9 mouse cellular contexts compared by ENCODE assay signal in the genomic region with DNA sequence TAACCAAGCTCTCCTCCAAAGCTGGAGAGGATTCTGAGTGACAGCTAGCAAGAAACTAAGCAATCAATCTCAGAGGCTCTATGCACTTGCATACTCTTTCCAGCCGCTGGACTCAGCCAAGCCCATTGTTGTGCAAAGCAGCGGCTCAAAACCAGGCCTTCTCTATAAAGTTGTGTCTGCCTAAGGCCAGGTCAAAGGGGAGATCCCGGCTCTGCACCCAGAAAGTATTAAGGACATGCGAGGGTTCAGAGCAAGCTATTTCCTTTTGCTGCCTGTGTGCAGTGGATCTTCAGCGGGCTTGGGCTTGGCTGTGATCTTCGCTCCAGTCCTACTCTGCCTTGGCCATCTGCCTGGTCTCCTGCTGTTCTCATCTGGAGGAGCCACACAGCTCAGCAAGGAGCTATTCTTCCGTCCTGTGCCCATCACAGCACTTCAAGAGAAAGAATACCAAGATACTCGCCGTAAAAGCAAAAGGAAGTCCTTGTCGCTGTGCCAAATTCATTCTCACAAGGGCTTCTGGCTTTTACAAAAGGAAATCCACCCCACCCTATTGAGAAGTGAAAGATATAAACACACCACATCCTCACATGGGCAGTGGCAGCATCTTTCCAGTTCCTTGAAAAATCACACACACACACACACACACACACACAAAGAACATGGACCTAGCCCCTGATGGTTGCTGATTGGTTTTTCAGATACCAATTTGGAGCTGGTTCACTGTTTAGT.
DNase-seq lines count a peak whose midpoint lies in the region; ATAC-seq and TF ChIP-seq lines count a peak whose summit lies in the region.
"Had no signal": no experiment of that assay in that cellular context is flagged by ENCODE, and none has a peak within 500 bp of the region (broad histone marks: within the 10 kb centered on the region; RNA-seq: fewer than 3 reads in every experiment).

No protein-coding gene starts in this region.

- no peaks in the 10 kb centered on the region for H3K9me3 ChIP-seq in liver, postnatal 0 days (ENCODE audit: low read length)
- no peaks in the 10 kb centered on the region for H3K9me3 ChIP-seq in liver, embryonic 12.5 days (replicated peaks)
- H3K9me3 ChIP-seq in embryonic facial prominence, embryonic 11.5 days (replicated peaks; ENCODE audit: control insufficient read depth, low read length) = no peaks in the 10 kb centered on the region
- no peaks in the 10 kb centered on the region for H3K9me3 ChIP-seq in intestine, postnatal 0 days (ENCODE audit: control insufficient read depth)
- no peaks in the 10 kb centered on the region for H3K9me3 ChIP-seq in lung, postnatal 0 days (ENCODE audit: low read length)

- TF ChIP-seq CTCF in liver, postnatal 0 days (IDR thresholded peaks at IDR 0.05; ENCODE audit: low read depth) = no peak
- TF ChIP-seq CTCF in heart, adult 2 months (IDR thresholded peaks at IDR 0.05) = no peak
- TF ChIP-seq CTCF in intestine, postnatal 0 days (IDR thresholded peaks at IDR 0.05; ENCODE audit: low read depth) = no peak
- TF ChIP-seq CTCF in lung, postnatal 0 days (IDR thresholded peaks at IDR 0.05) = 0 out of 2 replicates have a peak, but pooled peaks have one; percentile 1
- TF ChIP-seq CTCF in layer of hippocampus, adult 2 months (conservative IDR thresholded peaks at IDR 0.05) = no peak

- TF ChIP-seq POLR2A in heart, adult 2 months (IDR thresholded peaks at IDR 0.05; ENCODE audit: insufficient read depth, low read depth, low read length) = 0 out of 2 replicates have a peak, but pooled peaks have one; percentile 21

- TF ChIP-seq EP300 in liver, postnatal 0 days (IDR thresholded peaks at IDR 0.05; ENCODE audit: low read depth) = no peak
- TF ChIP-seq EP300 in heart, adult 2 months (IDR thresholded peaks at IDR 0.05; ENCODE audit: insufficient read depth, low read depth, low read length) = peak; percentile 70; the same call in 1 of the 2 replicates
- TF ChIP-seq EP300 in lung, postnatal 0 days (IDR thresholded peaks at IDR 0.05) = peak; percentile 93

- 33% methylated on average over 10 of the region's 10 CpGs for WGBS in liver, postnatal 0 days (ENCODE audit: insufficient replicate concordance)
- 39% methylated on average over 10 of the region's 10 CpGs for WGBS in liver, embryonic 12.5 days (ENCODE audit: insufficient replicate concordance)
- 10% methylated on average over 10 of the region's 10 CpGs for WGBS in embryonic facial prominence, embryonic 11.5 days
- WGBS in heart, adult 2 months = 8% methylated on average over 10 of the region's 10 CpGs
- WGBS in intestine, postnatal 0 days = 36% methylated on average over 10 of the region's 10 CpGs
- WGBS in lung, postnatal 0 days = 15% methylated on average over 10 of the region's 10 CpGs

- no peaks in the 10 kb centered on the region for H3K27me3 ChIP-seq in liver, postnatal 0 days (ENCODE audit: insufficient read depth, low read length)
- no peaks in the 10 kb centered on the region for H3K27me3 ChIP-seq in liver, embryonic 12.5 days (replicated peaks)
- no peaks in the 10 kb centered on the region for H3K27me3 ChIP-seq in embryonic facial prominence, embryonic 11.5 days (ENCODE audit: control insufficient read depth, insufficient read depth, low read length)
- no peaks in the 10 kb centered on the region for H3K27me3 ChIP-seq in heart, adult 2 months (ENCODE audit: control insufficient read depth, insufficient read depth, low read length)
- H3K27me3 ChIP-seq in intestine, postnatal 0 days (replicated peaks; ENCODE audit: control insufficient read depth, insufficient read depth, low read length) = no peaks in the 10 kb centered on the region
- H3K27me3 ChIP-seq in lung, postnatal 0 days (replicated peaks; ENCODE audit: insufficient read depth, low read length) = no peaks in the 10 kb centered on the region

- no peaks in the 10 kb centered on the region; the same call in 1 of the 2 replicates for H3K4me1 ChIP-seq in liver, postnatal 0 days (ENCODE audit: insufficient read depth)
- no peaks in the 10 kb centered on the region for H3K4me1 ChIP-seq in liver, embryonic 12.5 days
- H3K4me1 ChIP-seq in embryonic facial prominence, embryonic 11.5 days (ENCODE audit: control insufficient read depth, insufficient read depth, low read length) = peaks cover 2% of the 10 kb centered on the region; the same call in 1 of the 2 replicates
- peaks cover 6% of the 10 kb centered on the region for H3K4me1 ChIP-seq in heart, adult 2 months (ENCODE audit: control insufficient read depth, insufficient read depth, low read length)
- H3K4me1 ChIP-seq in intestine, postnatal 0 days (replicated peaks; ENCODE audit: control insufficient read depth, insufficient read depth, low read length) = no peaks in the 10 kb centered on the region
- no peaks in the 10 kb centered on the region for H3K4me1 ChIP-seq in lung, postnatal 0 days (ENCODE audit: insufficient read depth, low read depth, low read length)

- intact Hi-C loops in heart, adult 2 months (cut with DNase I) = loop anchor here (2.0 to 5.0 kb wide), 3 partner anchors 544 to 637 kb away; no protein-coding TSS in a partner anchor

- H3K79me2 ChIP-seq in heart, adult 2 months (replicated peaks; ENCODE audit: control insufficient read depth, insufficient read depth, low read length) = no peaks in the 10 kb centered on the region

- no peak overlapping the region for H3K4me3 ChIP-seq in liver, postnatal 0 days (ENCODE audit: low read depth, low read length)
- H3K4me3 ChIP-seq in liver, embryonic 12.5 days = no peak overlapping the region
- no peak overlapping the region for H3K4me3 ChIP-seq in embryonic facial prominence, embryonic 11.5 days (ENCODE audit: low read depth, low read length)
- no peak overlapping the region for H3K4me3 ChIP-seq in heart, adult 2 months
- no peak overlapping the region for H3K4me3 ChIP-seq in intestine, postnatal 0 days (ENCODE audit: low read depth, low read length)
- H3K4me3 ChIP-seq in lung, postnatal 0 days (ENCODE audit: low read depth, low read length) = no peak overlapping the region
- no peak overlapping the region for H3K4me3 ChIP-seq in layer of hippocampus, adult 2 months

- no peak for ATAC-seq in liver, postnatal 0 days
- ATAC-seq in liver, embryonic 12.5 days = no peak
- ATAC-seq in embryonic facial prominence, embryonic 11.5 days (replicated peaks; ENCODE audit: insufficient number of reproducible peaks, low FRiP score, low TSS enrichment, low read depth) = peak; percentile 79
- no peak for ATAC-seq in intestine, postnatal 0 days
- ATAC-seq in lung, postnatal 0 days = peak; percentile 89

- H3K27ac ChIP-seq in liver, postnatal 0 days (ENCODE audit: low read depth) = no peak overlapping the region
- H3K27ac ChIP-seq in liver, embryonic 12.5 days = no peak overlapping the region
- H3K27ac ChIP-seq in embryonic facial prominence, embryonic 11.5 days (replicated peaks; ENCODE audit: low read depth, low read length) = peak overlapping the region; percentile 49; the same call in 1 of the 2 replicates
- H3K27ac ChIP-seq in heart, adult 2 months = peak overlapping the region; percentile 69
- H3K27ac ChIP-seq in intestine, postnatal 0 days (ENCODE audit: low read depth, low read length) = no peak overlapping the region
- no peak overlapping the region for H3K27ac ChIP-seq in lung, postnatal 0 days (ENCODE audit: low read length)
- no peak overlapping the region for H3K27ac ChIP-seq in layer of hippocampus, adult 2 months

- peak; percentile 13 for DNase-seq in liver, postnatal 0 days
- no peak for DNase-seq in embryonic facial prominence, embryonic 11.5 days (ENCODE audit: low spot score)
- peak; percentile 80 to 85 for DNase-seq in heart, adult 2 months
- DNase-seq in lung, postnatal 0 days (ENCODE audit: low spot score) = peak; percentile 81
- DNase-seq in ovary, postnatal 14 days (ENCODE audit: low spot score) = peak; percentile 50
- no peak for DNase-seq in layer of hippocampus, adult 2 months (ENCODE audit: low spot score in 2 of 2)

- H3K4me2 ChIP-seq in liver, postnatal 0 days (ENCODE audit: low read depth, low read length) = no peak overlapping the region
- H3K4me2 ChIP-seq in liver, embryonic 12.5 days = no peak overlapping the region
- H3K4me2 ChIP-seq in embryonic facial prominence, embryonic 11.5 days (ENCODE audit: low read depth, low read length) = peak overlapping the region; percentile 11
- H3K4me2 ChIP-seq in intestine, postnatal 0 days (replicated peaks; ENCODE audit: low read depth) = peak overlapping the region; percentile 21; the same call in 1 of the 2 replicates
- H3K4me2 ChIP-seq in lung, postnatal 0 days (replicated peaks; ENCODE audit: low read depth, low read length) = no peak overlapping the region

- H3K36me3 ChIP-seq in liver, postnatal 0 days (replicated peaks; ENCODE audit: insufficient read depth, low read length) = no peaks in the 10 kb centered on the region
- H3K36me3 ChIP-seq in liver, embryonic 12.5 days = no peaks in the 10 kb centered on the region
- no peaks in the 10 kb centered on the region for H3K36me3 ChIP-seq in embryonic facial prominence, embryonic 11.5 days (replicated peaks; ENCODE audit: control insufficient read depth, insufficient read depth, low read depth, low read length)
- H3K36me3 ChIP-seq in heart, adult 2 months (ENCODE audit: control insufficient read depth, insufficient read depth, low read length) = 0 out of 2 replicates have a peak, but pooled peaks cover 2% of the 10 kb centered on the region
- H3K36me3 ChIP-seq in intestine, postnatal 0 days (ENCODE audit: control insufficient read depth, insufficient read depth) = no peaks in the 10 kb centered on the region
- H3K36me3 ChIP-seq in lung, postnatal 0 days (ENCODE audit: insufficient read depth, low read length) = no peaks in the 10 kb centered on the region
- H3K36me3 ChIP-seq: G1E had no signal

- H3K9ac ChIP-seq in liver, postnatal 0 days (replicated peaks) = no peak overlapping the region
- no peak overlapping the region for H3K9ac ChIP-seq in liver, embryonic 12.5 days
- H3K9ac ChIP-seq in embryonic facial prominence, embryonic 11.5 days (replicated peaks; ENCODE audit: low read length) = no peak overlapping the region; the same call in 1 of the 2 replicates
- no peak overlapping the region for H3K9ac ChIP-seq in heart, adult 2 months (ENCODE audit: low read depth, low read length)
- no peak overlapping the region for H3K9ac ChIP-seq in intestine, postnatal 0 days (ENCODE audit: low read depth, low read length)
- H3K9ac ChIP-seq in lung, postnatal 0 days (replicated peaks; ENCODE audit: low read depth) = no peak overlapping the region

Comparison
In these comparisons a context has a peak if more than half of its experiments do, and no peak if none do; other contexts are left out.
1. ATAC-seq: peak in embryonic facial prominence, embryonic 11.5 days (single experiment) and lung, postnatal 0 days (single experiment); none in liver, postnatal 0 days (single experiment), liver, embryonic 12.5 days (single experiment) and intestine, postnatal 0 days (single experiment).
2. DNase-seq: peak in liver, postnatal 0 days (single experiment), heart, adult 2 months (2 of 2), lung, postnatal 0 days (single experiment) and ovary, postnatal 14 days (single experiment); none in embryonic facial prominence, embryonic 11.5 days (single experiment) and layer of hippocampus, adult 2 months (0 of 2).
3. H3K27ac ChIP-seq: peak in embryonic facial prominence, embryonic 11.5 days (single experiment) and heart, adult 2 months (single experiment); none in liver, postnatal 0 days (single experiment), liver, embryonic 12.5 days (single experiment), intestine, postnatal 0 days (single experiment), lung, postnatal 0 days (single experiment) and layer of hippocampus, adult 2 months (single experiment).
4. H3K4me2 ChIP-seq: peak in embryonic facial prominence, embryonic 11.5 days (single experiment) and intestine, postnatal 0 days (single experiment); none in liver, postnatal 0 days (single experiment), liver, embryonic 12.5 days (single experiment) and lung, postnatal 0 days (single experiment).